Mouse (Mus musculus): ENCODE measurements around the gene Vsig10l. TPM values are rescaled to one million over a fixed set of nuclear protein-coding genes. Genes with fewer than 3 reads are reported as not detected.

Vsig10l gene
- polyA plus RNA-seq, 1 experiment from 2014 or later, result 1.9 TPM

DNA sequence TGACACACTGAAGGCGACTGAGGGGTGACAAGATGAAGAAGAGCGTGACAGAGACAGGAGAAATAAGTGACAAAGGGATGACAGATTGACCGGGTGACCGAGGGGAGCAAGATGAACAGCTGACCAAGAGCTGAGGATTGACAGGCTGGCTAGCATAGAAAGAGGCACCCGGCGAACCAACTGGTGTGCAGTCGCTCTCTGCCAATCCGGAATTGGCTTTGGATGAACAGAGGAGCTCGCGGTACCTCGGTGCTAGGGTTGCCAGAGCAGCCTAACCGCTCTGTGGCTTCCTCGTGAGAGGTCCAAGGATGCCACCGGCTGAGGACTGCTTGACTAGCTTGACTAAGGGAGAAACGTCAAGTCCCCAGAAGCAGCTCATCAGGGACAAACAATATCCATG, 55.4 kb downstream of the Vsig10l start:
- Histone ChIP-seq H3K4me2 (no peak overlapping the region), H3K9ac (ENCODE audit: low read depth, low read length) (no peak overlapping the region), H3K9me3 (ENCODE audit: control insufficient read depth, low read length) (no peaks in the 10 kb centered on the region), H3K36me3 (ENCODE audit: control insufficient read depth, insufficient read depth, low read length) (no peaks in the 10 kb centered on the region), H3K27ac (ENCODE audit: low read depth, low read length) (no peak overlapping the region), H3K27me3 (replicated peaks; ENCODE audit: control insufficient read depth, insufficient read depth, low read length) (no peaks in the 10 kb centered on the region), H3K4me1 (replicated peaks; ENCODE audit: control insufficient read depth, insufficient read depth, low read length) (no peaks in the 10 kb centered on the region), H3K4me3 (ENCODE audit: low read depth, low read length) (no peak overlapping the region)
- WGBS, result 82% methylated on average over 15 of the region's 15 CpGs
- no peak for DNase-seq (ENCODE audit: low spot score)
- ATAC-seq (replicated peaks; ENCODE audit: low FRiP score), result no peak

Small RNA genes lying within 50 kb of the gene (microRNA-seq; reads per million reads assigned to microRNA genes)
- gene Mir7051 (ENCODE audit: borderline number of aligned reads), result 2.1 reads per million

Other genes starting within 250 kb of the Vsig10l start
- 10.4 and 14.1 TPM in 2 replicates for gene Zfp715, start 149.9 kb upstream of the Vsig10l start, polyA plus RNA-seq (2014; fragmentation: Nextera tagmentation; extraction: Ambion mirVana)
- 2.7 and 2.9 TPM in 2 replicates for gene Siglecf, start 111.8 kb upstream of the Vsig10l start, polyA plus RNA-seq (2014; fragmentation: Nextera tagmentation; extraction: Ambion mirVana)
- gene Siglecg, start 54.9 kb upstream of the Vsig10l start, polyA plus RNA-seq (2014; fragmentation: Nextera tagmentation; extraction: Ambion mirVana), result 0.34 and 0.47 TPM in 2 replicates
- 0.10 TPM in 1 of 2 replicates, not detected in the other for gene Lim2, start 35.5 kb upstream of the Vsig10l start, polyA plus RNA-seq (2014; fragmentation: Nextera tagmentation; extraction: Ambion mirVana)
- 3.5 and 3.8 TPM in 2 replicates for gene Nkg7, start 26.1 kb upstream of the Vsig10l start, polyA plus RNA-seq (2014; fragmentation: Nextera tagmentation; extraction: Ambion mirVana)
- gene Cldnd2, start 22.4 kb upstream of the Vsig10l start, polyA plus RNA-seq (2014; fragmentation: Nextera tagmentation; extraction: Ambion mirVana), result not detected in 2 replicates
- 369 and 378 TPM in 2 replicates for gene Etfb, start 19.1 kb upstream of the Vsig10l start, polyA plus RNA-seq (2014; fragmentation: Nextera tagmentation; extraction: Ambion mirVana)
- 0.37 TPM in 1 of 2 replicates, not detected in the other for gene Gm45233, start 19.0 kb upstream of the Vsig10l start, polyA plus RNA-seq (2014; fragmentation: Nextera tagmentation; extraction: Ambion mirVana)
- gene Iglon5, start 26.9 kb downstream of the Vsig10l start, polyA plus RNA-seq (2014; fragmentation: Nextera tagmentation; extraction: Ambion mirVana), result 0.16 and 0.25 TPM in 2 replicates
- gene 4931406B18Rik, start 42.8 kb downstream of the Vsig10l start, polyA plus RNA-seq (2014; fragmentation: Nextera tagmentation; extraction: Ambion mirVana), result not detected in 2 replicates
- gene Cd33, start 81.3 kb downstream of the Vsig10l start, polyA plus RNA-seq (2014; fragmentation: Nextera tagmentation; extraction: Ambion mirVana), result 1.3 and 1.6 TPM in 2 replicates
- 0.97 and 1.1 TPM in 2 replicates for gene Zfp658, start 99.1 kb downstream of the Vsig10l start, polyA plus RNA-seq (2014; fragmentation: Nextera tagmentation; extraction: Ambion mirVana)
- 7.0 and 9.1 TPM in 2 replicates for gene Zfp719, start 116.5 kb downstream of the Vsig10l start, polyA plus RNA-seq (2014; fragmentation: Nextera tagmentation; extraction: Ambion mirVana)
- gene Zfp819, start 144.0 kb downstream of the Vsig10l start, polyA plus RNA-seq (2014; fragmentation: Nextera tagmentation; extraction: Ambion mirVana), result 0.07 and 0.16 TPM in 2 replicates
- gene Ceacam18, start 171.6 kb downstream of the Vsig10l start, polyA plus RNA-seq (2014; fragmentation: Nextera tagmentation; extraction: Ambion mirVana), result not detected in 2 replicates
- 0.79 and 0.90 TPM in 2 replicates for gene Siglece, start 197.0 kb downstream of the Vsig10l start, polyA plus RNA-seq (2014; fragmentation: Nextera tagmentation; extraction: Ambion mirVana)
- gene Ctu1, start 208.9 kb downstream of the Vsig10l start, polyA plus RNA-seq (2014; fragmentation: Nextera tagmentation; extraction: Ambion mirVana), result 7.5 and 8.7 TPM in 2 replicates
- 0.18 TPM in 1 of 2 replicates, not detected in the other for gene Klk14, start 227.3 kb downstream of the Vsig10l start, polyA plus RNA-seq (2014; fragmentation: Nextera tagmentation; extraction: Ambion mirVana)
- 0.44 and 0.56 TPM in 2 replicates for gene Klk13, start 249.4 kb downstream of the Vsig10l start, polyA plus RNA-seq (2014; fragmentation: Nextera tagmentation; extraction: Ambion mirVana)

Data from liver, embryonic 11.5 days (tissue).